ENCODE assay signal across 20 mouse cellular contexts in genomic region chr9:116596046-116596445, GRCm38 (mm10).
A peak's percentile ranks its signal among the peaks of the same experiment; 100 is the strongest.
DNase-seq lines count a peak whose midpoint lies in the region; ATAC-seq and TF ChIP-seq lines count a peak whose summit lies in the region.
"Had no signal": no experiment of that assay in that cellular context is flagged by ENCODE, and none has a peak within 500 bp of the region (broad histone marks: within the 10 kb centered on the region; RNA-seq: fewer than 3 reads in every experiment).

No protein-coding gene starts in this region.

- no peaks in the 10 kb centered on the region for H3K27me3 ChIP-seq in heart, embryonic 10.5 days (ENCODE audit: insufficient read depth, poor library complexity, severe bottlenecking)
- no peaks in the 10 kb centered on the region for H3K27me3 ChIP-seq in megakaryocyte, embryonic 14.5 days (replicated peaks)
- no peaks in the 10 kb centered on the region for H3K27me3 ChIP-seq in testis, adult 2 months (ENCODE audit: control insufficient read depth, insufficient read depth, low read length)
- H3K27me3 ChIP-seq: Patski had no signal

- H3K27ac ChIP-seq in heart, embryonic 10.5 days = no peak overlapping the region
- no peak overlapping the region for H3K27ac ChIP-seq in testis, adult 2 months (ENCODE audit: control insufficient read depth, insufficient read depth, low read depth, low read length)

- no peak for TF ChIP-seq CTCF in testis, adult 2 months (IDR thresholded peaks at IDR 0.05; ENCODE audit: control insufficient read depth, insufficient read depth, insufficient replicate concordance, low read depth, low read length)

- peak; percentile 61; the same call in 1 of the 2 replicates for TF ChIP-seq POLR2A in testis, adult 2 months (IDR thresholded peaks at IDR 0.05; ENCODE audit: control insufficient read depth, low read depth, low read length)

- no peak for ATAC-seq in megakaryocyte, adult 5-6 weeks (ENCODE audit: poor library complexity, severe bottlenecking)
- ATAC-seq: activated CD4-positive, CD25-positive, alpha-beta regulatory T cell, adult 4 months; CD4-positive, CD25-positive, alpha-beta regulatory T cell, adult 4 months; Patski had no signal

- H3K9me3 ChIP-seq in heart, embryonic 10.5 days = no peaks in the 10 kb centered on the region
- peaks cover 26% of the 10 kb centered on the region for H3K9me3 ChIP-seq in megakaryocyte, embryonic 14.5 days

- peaks cover 2% of the 10 kb centered on the region; the same call in 1 of the 2 replicates for H3K36me3 ChIP-seq in heart, embryonic 10.5 days
- H3K36me3 ChIP-seq in megakaryocyte, embryonic 14.5 days (replicated peaks; ENCODE audit: low read length) = no peaks in the 10 kb centered on the region
- H3K36me3 ChIP-seq in testis, adult 2 months (ENCODE audit: control insufficient read depth, insufficient read depth, low read length) = no peaks in the 10 kb centered on the region
- H3K36me3 ChIP-seq: G1E had no signal

- WGBS in heart, embryonic 10.5 days = 96% methylated on average over 10 of the region's 10 CpGs

- DNase-seq in heart, adult 11 months = peak; percentile 70
- DNase-seq in heart, embryonic 10.5 days (ENCODE audit: low spot score) = no peak
- no peak for DNase-seq in testis, postnatal 14 days (ENCODE audit: low spot score)
- DNase-seq: adrenal gland, adult 2 months; adrenal gland, adult 8-10 months; adrenal gland, postnatal 10 days; adrenal gland, postnatal 14 days; adrenal gland, postnatal 25 days; adrenal gland, postnatal 36 days; B cell, adult 2 months; cerebellum, adult 11 months; cerebellum, adult 11-12 months; cerebellum, adult 18-20 months had no signal

- no peak overlapping the region for H3K4me3 ChIP-seq in heart, embryonic 10.5 days
- H3K4me3 ChIP-seq in megakaryocyte, embryonic 14.5 days (replicated peaks) = peak overlapping the region; percentile 18
- peak overlapping the region; percentile 66 for H3K4me3 ChIP-seq in testis, adult 2 months (ENCODE audit: control insufficient read depth, low read depth, low read length)

- H3K4me1 ChIP-seq in heart, embryonic 10.5 days = 0 out of 2 replicates have a peak, but pooled peaks cover 3% of the 10 kb centered on the region
- no peaks in the 10 kb centered on the region for H3K4me1 ChIP-seq in megakaryocyte, embryonic 14.5 days
- peaks cover 4% of the 10 kb centered on the region; the same call in 1 of the 2 replicates for H3K4me1 ChIP-seq in testis, adult 2 months (ENCODE audit: control insufficient read depth, insufficient read depth, low read length)
